Mouse (Mus musculus) cerebellum, adult 11 months (tissue): ENCODE results near the gene Adgrd1.
A peak's percentile ranks its signal among the peaks of the same experiment; 100 is the strongest.

Experiments used
- DNase-seq: peaks from one replicate; pipeline ENCODE4 v3.0.0; 2022

The Adgrd1 gene

GRCm38 (mm10) chr5:129096511-129096910 lies at the start of gene Adgrd1:
Gene Adgrd1, plus strand, starts transcription at chr5:129096750.
- DNase-seq, result no peak

- no peak for DNase-seq
Observed at GRCm38 (mm10) chr5:129049372-129049771, 47.2 kb upstream of the Adgrd1 start.

- no peak for DNase-seq
Observed at GRCm38 (mm10) chr5:129051910-129052309, 44.6 kb upstream of the Adgrd1 start.

DNA sequence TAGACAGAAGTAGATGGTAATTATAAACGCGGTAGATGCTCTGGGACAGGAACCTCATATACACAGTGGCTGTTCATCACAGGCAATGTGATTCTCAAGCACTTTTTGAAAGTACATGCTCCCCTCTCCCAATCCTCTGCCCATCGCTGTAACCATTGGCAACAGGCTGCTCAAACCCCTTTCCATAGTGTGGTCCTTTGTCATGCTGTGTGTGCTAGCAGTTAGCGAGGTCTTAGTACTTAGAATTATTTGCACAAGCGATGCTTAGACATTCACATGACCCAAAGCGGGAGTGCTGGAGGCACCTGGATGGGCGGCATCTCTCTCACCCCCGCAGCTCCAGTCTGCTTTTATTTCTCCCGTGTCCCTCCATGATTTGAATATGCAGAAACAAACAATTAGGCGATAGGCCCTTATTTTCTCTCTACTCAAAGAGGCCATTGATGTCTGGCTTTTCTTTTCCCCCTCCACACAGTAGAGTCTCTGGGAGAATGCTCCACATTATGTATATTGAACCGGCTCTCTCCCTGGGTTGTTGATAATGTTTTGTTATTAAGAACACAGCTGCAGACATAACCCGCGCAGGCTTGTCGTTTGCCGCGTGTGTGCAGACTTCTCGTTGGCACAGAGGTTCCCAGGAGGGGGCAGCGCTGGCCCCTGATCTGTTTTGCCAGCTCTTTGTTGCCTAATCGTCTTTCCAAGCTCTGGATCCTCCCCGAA lies 43.8 kb upstream of the Adgrd1 start:
- no peak for DNase-seq

GRCm38 (mm10) chr5:129054675-129055284 lies 41.8 kb upstream of the Adgrd1 start:
- DNase-seq, result no peak

- no peak for DNase-seq
Observed at GRCm38 (mm10) chr5:129059116-129059515, 37.4 kb upstream of the Adgrd1 start.

GRCm38 (mm10) chr5:129061579-129061978 lies 35.0 kb upstream of the Adgrd1 start:
- peak; percentile 40 for DNase-seq

- peak; percentile 58 for DNase-seq
Observed at GRCm38 (mm10) chr5:129063037-129063791, 33.3 kb upstream of the Adgrd1 start.

DNA sequence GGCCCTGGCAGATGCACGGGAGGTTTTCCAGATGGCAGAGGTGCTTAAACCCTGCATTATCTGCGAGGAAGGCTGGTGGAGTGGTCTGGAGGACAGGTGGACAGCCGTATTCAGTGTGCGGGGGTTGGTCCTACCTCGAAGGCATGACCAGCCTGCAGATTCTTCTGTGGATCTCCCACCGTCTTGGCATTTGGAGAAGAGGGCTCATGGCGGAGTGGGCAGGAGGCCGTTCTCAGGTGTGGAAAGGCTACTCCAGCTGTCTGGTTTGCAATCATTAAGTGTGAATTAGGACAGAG lies 32.8 kb upstream of the Adgrd1 start:
- no peak for DNase-seq

DNA sequence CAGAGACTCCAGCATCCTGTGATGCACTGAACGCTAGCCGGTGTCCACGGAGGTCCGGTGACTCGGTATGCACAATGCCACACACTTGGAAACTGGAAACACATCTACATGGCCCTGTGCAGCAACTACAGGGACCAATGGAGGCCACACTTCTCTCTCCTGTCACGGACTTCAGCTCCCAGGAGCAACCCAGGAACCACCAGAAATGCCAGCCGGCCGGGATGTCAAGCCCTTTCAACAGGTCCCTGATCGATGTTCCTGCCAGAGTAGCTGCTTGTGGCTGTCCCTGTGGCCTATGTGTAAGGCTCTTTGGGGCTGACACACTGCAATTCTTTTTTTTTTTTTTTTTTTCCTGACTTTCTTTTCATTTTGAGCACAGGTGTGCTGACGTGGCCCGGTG lies 32.4 kb upstream of the Adgrd1 start:
- no peak for DNase-seq

DNA sequence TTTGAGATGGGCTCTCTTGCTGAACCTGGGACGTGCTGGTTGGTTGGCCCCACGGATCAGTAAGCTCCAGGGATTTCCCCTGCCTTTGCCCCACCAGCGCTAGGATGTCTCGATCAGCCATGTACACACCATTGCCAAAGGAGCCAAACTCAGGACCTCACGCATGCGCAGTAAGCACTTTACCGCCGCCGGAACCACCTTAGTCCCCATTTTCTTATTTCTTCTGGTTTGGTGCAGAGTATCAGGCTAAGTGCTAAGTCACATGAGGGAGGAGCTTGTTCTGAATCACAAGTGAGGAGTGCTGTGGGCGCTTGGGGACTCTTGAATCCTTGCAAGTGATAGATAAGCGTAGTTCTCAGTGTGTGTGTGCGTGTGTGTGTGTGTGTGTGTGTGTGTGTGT lies 31.2 kb upstream of the Adgrd1 start:
- DNase-seq, result no peak

GRCm38 (mm10) chr5:129065946-129066345 lies 30.6 kb upstream of the Adgrd1 start:
- DNase-seq, result no peak

- DNase-seq, result no peak
Observed at GRCm38 (mm10) chr5:129066541-129067230, 29.9 kb upstream of the Adgrd1 start.

DNA sequence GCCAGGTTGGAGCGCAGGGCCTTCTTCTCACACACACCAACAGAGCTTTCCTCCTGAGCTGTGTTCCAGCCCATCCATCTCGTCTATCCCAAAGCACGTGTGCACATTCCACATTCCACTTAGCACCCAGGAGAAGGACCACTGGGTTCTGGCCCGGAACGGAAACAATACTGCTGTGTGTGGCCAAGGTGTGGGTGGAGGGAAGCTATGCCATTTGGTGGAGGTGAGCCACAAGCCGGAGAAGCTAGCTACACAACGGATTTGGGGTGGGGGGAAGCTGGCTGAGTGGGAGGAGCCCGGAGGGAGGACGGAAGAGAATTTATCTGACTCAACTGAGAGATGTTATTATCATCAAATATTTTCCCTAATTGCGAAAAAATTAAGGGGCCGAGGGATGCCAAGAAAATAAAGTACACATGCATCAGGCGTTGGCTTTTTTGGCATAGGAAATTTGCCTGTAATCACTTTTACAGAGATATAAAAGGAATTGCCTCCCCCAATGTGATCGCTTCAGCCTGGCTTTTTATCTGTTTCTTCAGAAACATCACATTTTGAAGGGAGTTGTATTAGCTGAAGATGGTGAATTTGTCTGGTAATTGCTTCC lies 29.2 kb upstream of the Adgrd1 start:
- no peak for DNase-seq

- DNase-seq, result peak; percentile 7
Observed at GRCm38 (mm10) chr5:129071761-129072280, 24.7 kb upstream of the Adgrd1 start.

GRCm38 (mm10) chr5:129073404-129073803 lies 23.1 kb upstream of the Adgrd1 start:
- DNase-seq, result no peak

GRCm38 (mm10) chr5:129076098-129076497 lies 20.5 kb upstream of the Adgrd1 start:
- no peak for DNase-seq

GRCm38 (mm10) chr5:129077240-129077639 lies 19.3 kb upstream of the Adgrd1 start:
- no peak for DNase-seq

GRCm38 (mm10) chr5:129081521-129081920 lies 15.0 kb upstream of the Adgrd1 start:
- no peak for DNase-seq

- no peak for DNase-seq
Observed at GRCm38 (mm10) chr5:129085153-129085552, 11.4 kb upstream of the Adgrd1 start.

- DNase-seq, result no peak
Observed at GRCm38 (mm10) chr5:129092345-129093065, 4.0 kb upstream of the Adgrd1 start.

DNA sequence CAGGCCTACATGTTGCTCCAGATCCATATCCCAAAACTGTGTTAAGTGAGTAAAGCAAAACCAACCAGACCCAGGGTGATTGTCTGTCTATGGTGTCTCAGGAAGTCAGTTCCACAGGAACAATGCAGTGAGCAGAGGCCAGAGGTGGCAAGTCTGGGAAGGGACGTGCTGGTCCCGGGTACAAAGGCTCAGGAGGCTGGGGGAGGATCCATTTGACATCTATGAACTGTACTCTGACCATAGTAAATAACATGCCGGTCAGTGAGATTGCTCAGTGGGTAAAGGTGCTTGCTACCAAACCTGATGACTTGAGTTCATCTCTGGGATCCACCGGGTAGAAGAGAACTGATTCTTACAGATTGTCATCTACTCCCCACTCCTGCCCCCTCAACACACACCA lies 3.4 kb upstream of the Adgrd1 start:
- no peak for DNase-seq
